Mouse (Mus musculus) stomach, postnatal 0 days (tissue): ENCODE measurements around the gene Pih1d3.

ENCODE experiments used
- CTCF ChIP-seq: IDR thresholded peaks from 2 replicates; pipeline ENCODE4 v1.5.1; 2016; ENCODE audit warnings: antibody characterized with exemption, low read depth, mild to moderate bottlenecking, moderate library complexity
- EP300 ChIP-seq: optimal IDR thresholded peaks from 2 replicates; pipeline ENCODE3; 2016; ENCODE audit warnings: antibody characterized with exemption

GRCm38 (mm10) chr1:31260218-31260923, 37.7 kb downstream of the Pih1d3 start:
- TF ChIP-seq EP300 (no peak), CTCF (no peak)
